Mouse (Mus musculus) thymus, adult 2 months (tissue): ENCODE results near the gene Rnf38. TPM values are rescaled to one million over a fixed set of nuclear protein-coding genes. Genes with fewer than 3 reads are reported as not detected.

Source experiments
- DNase-seq: peaks from one replicate; pipeline ENCODE4 v3.0.0; 2021
- H3K27ac ChIP-seq: fragments of 200-500 bp; 2 replicates; pipeline ENCODE4 v1.5.1; 2012; ENCODE audit warnings: low read length, control low read depth; ENCODE audit not compliant: control insufficient read depth, insufficient read depth
- H3K27me3 ChIP-seq: fragments of 200-500 bp; 2 replicates; pipeline ENCODE4 v1.6.1; 2012; ENCODE audit warnings: mild to moderate bottlenecking, low read length, moderate library complexity, mixed read lengths; ENCODE audit not compliant: control insufficient read depth, insufficient read depth
- H3K36me3 ChIP-seq: fragments of 200-500 bp; 2 replicates; pipeline ENCODE4 v1.6.1; 2012; ENCODE audit warnings: mild to moderate bottlenecking, low read length, moderate library complexity; ENCODE audit not compliant: control insufficient read depth, insufficient read depth
- H3K4me1 ChIP-seq: fragments of 200-500 bp; replicated peaks from 2 replicates; pipeline ENCODE4 v1.6.1; 2012; ENCODE audit warnings: low read length; ENCODE audit not compliant: control insufficient read depth, insufficient read depth
- H3K4me3 ChIP-seq: fragments of 200-500 bp; 2 replicates; pipeline ENCODE4 v1.5.1; 2012; ENCODE audit warnings: mild to moderate bottlenecking, low read length, control low read depth, moderate library complexity; ENCODE audit not compliant: control insufficient read depth, insufficient read depth
- CTCF ChIP-seq: fragments of 200-500 bp; IDR thresholded peaks from 2 replicates; pipeline ENCODE4 v1.5.1; 2012; ENCODE audit warnings: mild to moderate bottlenecking, control low read depth, low read length, moderate library complexity, borderline replicate concordance; ENCODE audit not compliant: control insufficient read depth, poor library complexity, insufficient read depth; ENCODE audit errors: extremely low read depth
- POLR2A ChIP-seq: fragments of 200-500 bp; IDR thresholded peaks from 2 replicates; pipeline ENCODE4 v1.6.1; 2012; ENCODE audit warnings: mild to moderate bottlenecking, low read length, control low read depth, moderate library complexity; ENCODE audit not compliant: control insufficient read depth, poor library complexity, insufficient read depth; ENCODE audit errors: extremely low read depth
- WGBS: fragments of 180-500 bp; shearing (Covaris S2); methylation state at CpG from one replicate; pipeline ENCODE4 v1.1.7; 2018; 5-methylcytosine and 5-hydroxymethylcytosine counted together
- polyA plus RNA-seq: library from polyadenylated mRNA; depleted of rRNA; stranded (reverse); fragments of >200 nt; gene quantifications from 2 replicates; pipeline ENCODE4 v1.2.3, GENCODE M21; 2012

The Rnf38 gene
- polyA plus RNA-seq, 1 experiment: 435 TPM

- no peaks in the 10 kb centered on the region for H3K36me3 ChIP-seq
- H3K27me3 ChIP-seq: no peaks in the 10 kb centered on the region
- peak; percentile 98 for TF ChIP-seq POLR2A
- no peak for TF ChIP-seq CTCF
- WGBS: under 1% methylated on average over 18 of the region's 34 CpGs
- H3K27ac ChIP-seq: peak overlapping the region; percentile 85
- peak overlapping the region; percentile 42 for H3K4me3 ChIP-seq
- peak; percentile 98 for DNase-seq
- peaks cover 4% of the 10 kb centered on the region; the same call in 1 of the 2 replicates for H3K4me1 ChIP-seq
Measured at GRCm38 (mm10) chr4:44168231-44168647, 65.3 kb downstream of the Rnf38 start.

- DNase-seq: peak; percentile 91
- no peaks in the 10 kb centered on the region for H3K27me3 ChIP-seq
- no peaks in the 10 kb centered on the region for H3K36me3 ChIP-seq
- WGBS: under 1% methylated on average over 90 of the region's 95 CpGs
- H3K4me1 ChIP-seq: peaks cover 4% of the 10 kb centered on the region; the same call in 1 of the 2 replicates
- peak overlapping the region; percentile 92 for H3K27ac ChIP-seq
- peak overlapping the region; percentile 90 for H3K4me3 ChIP-seq
- TF ChIP-seq POLR2A (peak; percentile 70; the same call in 1 of the 2 replicates), CTCF (no peak; the same call in 1 of the 2 replicates)
Measured at GRCm38 (mm10) chr4:44167397-44168121, 66.0 kb downstream of the Rnf38 start.

GRCm38 (mm10) chr4:44166702-44167396, 66.7 kb downstream of the Rnf38 start:
- WGBS: 2% methylated on average over 20 of the region's 20 CpGs

GRCm38 (mm10) chr4:44164621-44165020, 69.0 kb downstream of the Rnf38 start:
- TF ChIP-seq POLR2A (no peak), CTCF (no peak)

More at GRCm38 (mm10) chr4:44166702-44167396, 66.7 kb downstream of the Rnf38 start:
- Histone ChIP-seq H3K4me3 (peak overlapping the region; percentile 90), H3K36me3 (no peaks in the 10 kb centered on the region), H3K4me1 (peaks cover 4% of the 10 kb centered on the region; the same call in 1 of the 2 replicates), H3K27me3 (no peaks in the 10 kb centered on the region), H3K27ac (peak overlapping the region; percentile 92)
- TF ChIP-seq CTCF (no peak), POLR2A (no peak)
- DNase-seq: no peak

DNA sequence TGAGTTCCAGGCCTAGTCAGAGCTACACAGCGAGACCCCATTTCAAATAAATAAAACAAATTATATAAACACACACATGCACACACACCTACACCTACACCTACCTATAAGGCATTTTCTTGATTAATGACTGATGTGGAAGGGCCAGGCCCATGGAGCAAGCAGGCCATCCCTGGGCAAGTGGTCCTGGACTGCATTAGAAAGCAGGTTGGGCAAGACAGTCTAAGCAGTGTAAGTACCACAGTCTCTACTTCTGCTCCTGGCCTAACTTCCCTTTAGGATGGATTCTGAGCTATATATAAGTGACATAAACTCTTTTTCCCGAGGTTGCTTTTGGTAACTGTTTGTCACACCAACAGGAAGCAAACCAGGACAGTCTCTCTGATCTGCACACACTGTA, 70.6 kb downstream of the Rnf38 start:
- no peak overlapping the region for H3K27ac ChIP-seq
- no peak for TF ChIP-seq CTCF
- TF ChIP-seq POLR2A: no peak
- no peak overlapping the region for H3K4me3 ChIP-seq
- H3K27me3 ChIP-seq: no peaks in the 10 kb centered on the region
- WGBS: 52% methylated on average over 2 of the region's 2 CpGs
- H3K36me3 ChIP-seq: no peaks in the 10 kb centered on the region
- DNase-seq: no peak
- peaks cover 4% of the 10 kb centered on the region; the same call in 1 of the 2 replicates for H3K4me1 ChIP-seq

More at GRCm38 (mm10) chr4:44164621-44165020, 69.0 kb downstream of the Rnf38 start:
- peaks cover 6% of the 10 kb centered on the region; the same call in 1 of the 2 replicates for H3K4me1 ChIP-seq
- no peaks in the 10 kb centered on the region for H3K27me3 ChIP-seq
- 72% methylated on average over 5 of the region's 5 CpGs for WGBS
- H3K36me3 ChIP-seq: no peaks in the 10 kb centered on the region
- H3K4me3 ChIP-seq: no peak overlapping the region
- no peak overlapping the region for H3K27ac ChIP-seq
- DNase-seq: no peak

GRCm38 (mm10) chr4:44160990-44161689, 72.4 kb downstream of the Rnf38 start:
- H3K27ac ChIP-seq: no peak overlapping the region
- 78% methylated on average over 13 of the region's 13 CpGs for WGBS
- H3K4me1 ChIP-seq: peaks cover 3% of the 10 kb centered on the region; the same call in 1 of the 2 replicates
- no peak for DNase-seq
- no peak for TF ChIP-seq CTCF
- TF ChIP-seq POLR2A: no peak
- no peak overlapping the region for H3K4me3 ChIP-seq
- H3K27me3 ChIP-seq: no peaks in the 10 kb centered on the region
- H3K36me3 ChIP-seq: no peaks in the 10 kb centered on the region
